Mouse (Mus musculus): ENCODE measurements around the gene Wdr17. TPM values are rescaled to one million over a fixed set of nuclear protein-coding genes. Genes with fewer than 3 reads are reported as not detected.

The Wdr17 gene
- polyA plus RNA-seq, 1 experiment from 2014 or later: 1.5 TPM

GRCm38 (mm10) chr8:54894180-54894579 lies 7.2 kb upstream of the Wdr17 start:
- no peak overlapping the region for H3K27ac ChIP-seq (replicated peaks; ENCODE audit: low read depth, low read length)
- 88% methylated on average over 1 of the region's 1 CpGs for WGBS
- ATAC-seq (ENCODE audit: low read depth): no peak

GRCm38 (mm10) chr8:54886560-54886959 lies 424 bp downstream of the Wdr17 start:
- no peak for DNase-seq (ENCODE audit: low spot score)
- no peaks in the 10 kb centered on the region for H3K4me1 ChIP-seq (ENCODE audit: control insufficient read depth, insufficient read depth, low read length)
- H3K4me3 ChIP-seq (ENCODE audit: low read depth, low read length): no peak overlapping the region
- no peak for ATAC-seq (ENCODE audit: low read depth)
- no peaks in the 10 kb centered on the region for H3K36me3 ChIP-seq (ENCODE audit: control insufficient read depth, insufficient read depth, low read length)
- H3K9me3 ChIP-seq (ENCODE audit: control insufficient read depth, low read length): no peaks in the 10 kb centered on the region
- H3K27me3 ChIP-seq (replicated peaks; ENCODE audit: control insufficient read depth, insufficient read depth, low read length): no peaks in the 10 kb centered on the region
- no peak overlapping the region for H3K4me2 ChIP-seq (ENCODE audit: low read depth, low read length)
- no peak overlapping the region for H3K27ac ChIP-seq (replicated peaks; ENCODE audit: low read depth, low read length)
- H3K9ac ChIP-seq (ENCODE audit: low read depth, low read length): no peak overlapping the region
- 79% methylated on average over 4 of the region's 4 CpGs for WGBS

More at GRCm38 (mm10) chr8:54894180-54894579, 7.2 kb upstream of the Wdr17 start:
- Histone ChIP-seq H3K27me3 (replicated peaks; ENCODE audit: control insufficient read depth, insufficient read depth, low read length) (no peaks in the 10 kb centered on the region), H3K36me3 (ENCODE audit: control insufficient read depth, insufficient read depth, low read length) (no peaks in the 10 kb centered on the region), H3K4me1 (ENCODE audit: control insufficient read depth, insufficient read depth, low read length) (no peaks in the 10 kb centered on the region), H3K9me3 (ENCODE audit: control insufficient read depth, low read length) (no peaks in the 10 kb centered on the region), H3K4me2 (ENCODE audit: low read depth, low read length) (no peak overlapping the region), H3K4me3 (ENCODE audit: low read depth, low read length) (no peak overlapping the region), H3K9ac (ENCODE audit: low read depth, low read length) (no peak overlapping the region)
- DNase-seq (ENCODE audit: low spot score): no peak

- 76% methylated on average over 4 of the region's 4 CpGs for WGBS
- Histone ChIP-seq H3K27ac (replicated peaks; ENCODE audit: low read depth, low read length) (no peak overlapping the region), H3K4me2 (ENCODE audit: low read depth, low read length) (no peak overlapping the region), H3K36me3 (ENCODE audit: control insufficient read depth, insufficient read depth, low read length) (no peaks in the 10 kb centered on the region), H3K27me3 (replicated peaks; ENCODE audit: control insufficient read depth, insufficient read depth, low read length) (no peaks in the 10 kb centered on the region), H3K4me1 (ENCODE audit: control insufficient read depth, insufficient read depth, low read length) (no peaks in the 10 kb centered on the region), H3K9ac (ENCODE audit: low read depth, low read length) (no peak overlapping the region), H3K9me3 (ENCODE audit: control insufficient read depth, low read length) (no peaks in the 10 kb centered on the region), H3K4me3 (ENCODE audit: low read depth, low read length) (no peak overlapping the region)
- ATAC-seq (ENCODE audit: low read depth) (no peak), DNase-seq (ENCODE audit: low spot score) (no peak)
Observed at GRCm38 (mm10) chr8:54876458-54876857, 10.5 kb downstream of the Wdr17 start.

GRCm38 (mm10) chr8:54864761-54865064 lies 22.3 kb downstream of the Wdr17 start:
- WGBS: 70% methylated on average over 1 of the region's 1 CpGs
- Histone ChIP-seq H3K4me3 (ENCODE audit: low read depth, low read length) (no peak overlapping the region), H3K27me3 (replicated peaks; ENCODE audit: control insufficient read depth, insufficient read depth, low read length) (no peaks in the 10 kb centered on the region), H3K4me2 (ENCODE audit: low read depth, low read length) (no peak overlapping the region), H3K4me1 (ENCODE audit: control insufficient read depth, insufficient read depth, low read length) (no peaks in the 10 kb centered on the region), H3K9ac (ENCODE audit: low read depth, low read length) (no peak overlapping the region), H3K9me3 (ENCODE audit: control insufficient read depth, low read length) (no peaks in the 10 kb centered on the region), H3K27ac (replicated peaks; ENCODE audit: low read depth, low read length) (no peak overlapping the region), H3K36me3 (ENCODE audit: control insufficient read depth, insufficient read depth, low read length) (no peaks in the 10 kb centered on the region)
- ATAC-seq (ENCODE audit: low read depth) (no peak), DNase-seq (ENCODE audit: low spot score) (no peak)

- DNase-seq (ENCODE audit: low spot score) (no peak), ATAC-seq (ENCODE audit: low read depth) (no peak)
- H3K27ac ChIP-seq (replicated peaks; ENCODE audit: low read depth, low read length): no peak overlapping the region
- H3K9me3 ChIP-seq (ENCODE audit: control insufficient read depth, low read length): no peaks in the 10 kb centered on the region
- no peaks in the 10 kb centered on the region for H3K27me3 ChIP-seq (replicated peaks; ENCODE audit: control insufficient read depth, insufficient read depth, low read length)
- 72% methylated on average over 4 of the region's 4 CpGs for WGBS
- H3K36me3 ChIP-seq (ENCODE audit: control insufficient read depth, insufficient read depth, low read length): no peaks in the 10 kb centered on the region
- H3K4me2 ChIP-seq (ENCODE audit: low read depth, low read length): no peak overlapping the region
- no peak overlapping the region for H3K9ac ChIP-seq (ENCODE audit: low read depth, low read length)
- H3K4me3 ChIP-seq (ENCODE audit: low read depth, low read length): no peak overlapping the region
- no peaks in the 10 kb centered on the region for H3K4me1 ChIP-seq (ENCODE audit: control insufficient read depth, insufficient read depth, low read length)
Observed at GRCm38 (mm10) chr8:54864038-54864760, 22.8 kb downstream of the Wdr17 start.

GRCm38 (mm10) chr8:54836029-54836959 lies 50.7 kb downstream of the Wdr17 start:
- no peak overlapping the region for H3K9ac ChIP-seq (ENCODE audit: low read depth, low read length)
- 89% methylated on average over 5 of the region's 5 CpGs for WGBS
- H3K4me2 ChIP-seq (ENCODE audit: low read depth, low read length): no peak overlapping the region
- H3K4me3 ChIP-seq (ENCODE audit: low read depth, low read length): no peak overlapping the region
- H3K4me1 ChIP-seq (ENCODE audit: control insufficient read depth, insufficient read depth, low read length): no peaks in the 10 kb centered on the region
- ATAC-seq (ENCODE audit: low read depth) (no peak), DNase-seq (ENCODE audit: low spot score) (no peak)
- no peak overlapping the region for H3K27ac ChIP-seq (replicated peaks; ENCODE audit: low read depth, low read length)
- no peaks in the 10 kb centered on the region for H3K36me3 ChIP-seq (ENCODE audit: control insufficient read depth, insufficient read depth, low read length)
- H3K9me3 ChIP-seq (ENCODE audit: control insufficient read depth, low read length): no peaks in the 10 kb centered on the region
- no peaks in the 10 kb centered on the region for H3K27me3 ChIP-seq (replicated peaks; ENCODE audit: control insufficient read depth, insufficient read depth, low read length)

GRCm38 (mm10) chr8:54829794-54830426 lies 57.1 kb downstream of the Wdr17 start:
- no peak overlapping the region for H3K9ac ChIP-seq (ENCODE audit: low read depth, low read length)
- DNase-seq (ENCODE audit: low spot score) (peak; percentile 31), ATAC-seq (ENCODE audit: low read depth) (no peak)
- H3K27ac ChIP-seq (replicated peaks; ENCODE audit: low read depth, low read length): no peak overlapping the region
- H3K4me1 ChIP-seq (ENCODE audit: control insufficient read depth, insufficient read depth, low read length): no peaks in the 10 kb centered on the region
- 36% methylated on average over 4 of the region's 4 CpGs for WGBS
- H3K36me3 ChIP-seq (ENCODE audit: control insufficient read depth, insufficient read depth, low read length): no peaks in the 10 kb centered on the region
- no peaks in the 10 kb centered on the region for H3K27me3 ChIP-seq (replicated peaks; ENCODE audit: control insufficient read depth, insufficient read depth, low read length)
- H3K4me2 ChIP-seq (ENCODE audit: low read depth, low read length): no peak overlapping the region
- H3K4me3 ChIP-seq (ENCODE audit: low read depth, low read length): no peak overlapping the region
- no peaks in the 10 kb centered on the region for H3K9me3 ChIP-seq (ENCODE audit: control insufficient read depth, low read length)

- no peaks in the 10 kb centered on the region for H3K36me3 ChIP-seq (ENCODE audit: control insufficient read depth, insufficient read depth, low read length)
- H3K4me2 ChIP-seq (ENCODE audit: low read depth, low read length): no peak overlapping the region
- no peak overlapping the region for H3K4me3 ChIP-seq (ENCODE audit: low read depth, low read length)
- no peaks in the 10 kb centered on the region for H3K9me3 ChIP-seq (ENCODE audit: control insufficient read depth, low read length)
- H3K4me1 ChIP-seq (ENCODE audit: control insufficient read depth, insufficient read depth, low read length): no peaks in the 10 kb centered on the region
- H3K9ac ChIP-seq (ENCODE audit: low read depth, low read length): no peak overlapping the region
- no peak overlapping the region for H3K27ac ChIP-seq (replicated peaks; ENCODE audit: low read depth, low read length)
- DNase-seq (ENCODE audit: low spot score) (no peak), ATAC-seq (ENCODE audit: low read depth) (no peak)
- H3K27me3 ChIP-seq (replicated peaks; ENCODE audit: control insufficient read depth, insufficient read depth, low read length): no peaks in the 10 kb centered on the region
- 83% methylated on average over 2 of the region's 2 CpGs for WGBS
Observed at GRCm38 (mm10) chr8:54827974-54828373, 59.0 kb downstream of the Wdr17 start.

Measured in embryonic facial prominence, embryonic 14.5 days (tissue).